In genomic region chr11:49202071-49202470, GRCm38 (mm10) we compare ENCODE assay signal across 8 mouse cellular contexts. TPM values are rescaled to one million over a fixed set of nuclear protein-coding genes. Genes with fewer than 3 reads are reported as not detected.
A peak's percentile ranks its signal among the peaks of the same experiment; 100 is the strongest.
DNase-seq lines count a peak whose midpoint lies in the region; ATAC-seq and TF ChIP-seq lines count a peak whose summit lies in the region.

No protein-coding gene starts in this region.

- intact Hi-C loops in heart, adult 2 months (cut with DNase I): loop anchor here (2.0 to 5.0 kb wide), 4 partner anchors 49 to 405 kb away; partner anchors contain the start of genes Irgm1 and Trim41
- intact Hi-C loops in heart, postnatal 14 days (cut with DNase I): loop anchor here (2.0 to 10.0 kb wide), 4 partner anchors 49 to 407 kb away; partner anchors contain the start of genes Irgm1 and Trim41

- peaks cover 5% of the 10 kb centered on the region for H3K4me1 ChIP-seq in heart, adult 2 months (ENCODE audit: control insufficient read depth, insufficient read depth, low read length)
- peaks cover 20% of the 10 kb centered on the region for H3K4me1 ChIP-seq in forebrain, embryonic 10.5 days
- H3K4me1 ChIP-seq in liver, embryonic 11.5 days (replicated peaks; ENCODE audit: control insufficient read depth, insufficient read depth, low read length): peaks cover 29% of the 10 kb centered on the region

- H3K4me2 ChIP-seq in liver, embryonic 11.5 days: peak overlapping the region; percentile 92

- TF ChIP-seq EP300 in heart, adult 2 months (IDR thresholded peaks at IDR 0.05; ENCODE audit: insufficient read depth, low read depth, low read length): no peak

- H3K79me2 ChIP-seq in heart, adult 2 months (replicated peaks; ENCODE audit: control insufficient read depth, insufficient read depth, low read length): no peaks in the 10 kb centered on the region; the same call in none of the 2 replicates

- DNase-seq in heart, adult 2 months: no peak
- DNase-seq in heart, postnatal 14 days: no peak
- peak; percentile 51 for DNase-seq in 416B (ENCODE audit: low read depth)
- no peak for DNase-seq in forebrain, embryonic 10.5 days (ENCODE audit: extremely low spot score, low spot score)
- no peak for DNase-seq in liver, embryonic 11.5 days (ENCODE audit: low spot score)
- DNase-seq in right cerebral cortex, postnatal 36 days (ENCODE audit: low spot score in 2 of 2): no peak
- DNase-seq in urinary bladder, postnatal 25 days (ENCODE audit: low spot score): no peak
- DNase-seq in gastrocnemius, adult 18-20 months (ENCODE audit: low spot score): no peak

- no peak for ATAC-seq in liver, embryonic 11.5 days (replicated peaks; ENCODE audit: low FRiP score)

- WGBS in heart, adult 2 months: 15% methylated on average over 2 of the region's 2 CpGs
- 73% methylated on average over 2 of the region's 2 CpGs for WGBS in forebrain, embryonic 10.5 days
- 43% methylated on average over 2 of the region's 2 CpGs for WGBS in liver, embryonic 11.5 days

- H3K4me3 ChIP-seq in heart, adult 2 months: peak overlapping the region; percentile 67
- H3K4me3 ChIP-seq in forebrain, embryonic 10.5 days: peak overlapping the region; percentile 91
- H3K4me3 ChIP-seq in liver, embryonic 11.5 days (ENCODE audit: low read depth, low read length): peak overlapping the region; percentile 72

- no peak for TF ChIP-seq POLR2A in heart, adult 2 months (IDR thresholded peaks at IDR 0.05; ENCODE audit: insufficient read depth, low read depth, low read length)

- H3K9me3 ChIP-seq in forebrain, embryonic 10.5 days: no peaks in the 10 kb centered on the region
- H3K9me3 ChIP-seq in liver, embryonic 11.5 days (ENCODE audit: control insufficient read depth, low read length): peaks cover 3% of the 10 kb centered on the region; the same call in 1 of the 2 replicates

- H3K9ac ChIP-seq in heart, adult 2 months (ENCODE audit: low read depth, low read length): peak overlapping the region; percentile 92
- H3K9ac ChIP-seq in liver, embryonic 11.5 days (ENCODE audit: low read depth, low read length): peak overlapping the region; percentile 90

- no peaks in the 10 kb centered on the region for H3K27me3 ChIP-seq in heart, adult 2 months (ENCODE audit: control insufficient read depth, insufficient read depth, low read length)
- H3K27me3 ChIP-seq in forebrain, embryonic 10.5 days (ENCODE audit: poor library complexity, severe bottlenecking): no peaks in the 10 kb centered on the region
- no peaks in the 10 kb centered on the region for H3K27me3 ChIP-seq in liver, embryonic 11.5 days (replicated peaks; ENCODE audit: control insufficient read depth, insufficient read depth, low read length)

- no peak for TF ChIP-seq CTCF in heart, adult 2 months (IDR thresholded peaks at IDR 0.05)

- H3K36me3 ChIP-seq in heart, adult 2 months (ENCODE audit: control insufficient read depth, insufficient read depth, low read length): peaks cover 16% of the 10 kb centered on the region
- peaks cover 11% of the 10 kb centered on the region for H3K36me3 ChIP-seq in forebrain, embryonic 10.5 days (replicated peaks)
- H3K36me3 ChIP-seq in liver, embryonic 11.5 days (ENCODE audit: control insufficient read depth, insufficient read depth, low read length): no peaks in the 10 kb centered on the region

- H3K27ac ChIP-seq in heart, adult 2 months: peak overlapping the region; percentile 99
- peak overlapping the region; percentile 100 for H3K27ac ChIP-seq in forebrain, embryonic 10.5 days
- peak overlapping the region; percentile 98 for H3K27ac ChIP-seq in liver, embryonic 11.5 days (ENCODE audit: low read depth, low read length)

RNA-seq across cellular contexts. Expression of gene Zfp62, which starts 1.0 kb away (rescaled TPM):
- 10 to 100 TPM; 23.9 to 28.9 TPM for total RNA-seq in heart, adult 2 months (2021)
- 2.9 and 8.2 TPM in 2 replicates for polyA plus RNA-seq in heart, adult 2 months (2012; rRNA removed)
- 10 to 100 TPM; 26.3 to 27.0 TPM for total RNA-seq in heart, postnatal 14 days (2021)
- polyA plus RNA-seq in forebrain, embryonic 10.5 days (2016; fragmentation: Nextera tagmentation; extraction: Ambion mirVana): 42.3 and 49.2 TPM in 2 replicates
- polyA plus RNA-seq in liver, embryonic 11.5 days (2014; fragmentation: Nextera tagmentation; extraction: Ambion mirVana): 30.9 and 32.2 TPM in 2 replicates
- total RNA-seq in gastrocnemius, adult 18-20 months (2021): 10 to 100 TPM; 27.4 to 28.3 TPM

RNA-seq across cellular contexts. Expression of gene Btnl9, which starts 15.1 kb away (rescaled TPM):
- 10 to 100 TPM; 25.0 to 31.4 TPM for total RNA-seq in heart, adult 2 months (2021)
- polyA plus RNA-seq in heart, adult 2 months (2012; rRNA removed): 18.9 and 23.0 TPM in 2 replicates
- total RNA-seq in heart, postnatal 14 days (2021): 10 to 100 TPM; 48.3 to 52.4 TPM
- polyA plus RNA-seq in forebrain, embryonic 10.5 days (2016; fragmentation: Nextera tagmentation; extraction: Ambion mirVana): 0.07 and 0.14 TPM in 2 replicates
- 2.0 and 2.2 TPM in 2 replicates for polyA plus RNA-seq in liver, embryonic 11.5 days (2014; fragmentation: Nextera tagmentation; extraction: Ambion mirVana)
- 1 to 10 TPM; 1.1 to 1.8 TPM for total RNA-seq in gastrocnemius, adult 18-20 months (2021)

RNA-seq across cellular contexts. Expression of gene Mgat1, which starts 41.9 kb away (rescaled TPM):
- 10 to 100 TPM; 59.2 to 72.3 TPM for total RNA-seq in heart, adult 2 months (2021)
- 74.4 and 86.4 TPM in 2 replicates for polyA plus RNA-seq in heart, adult 2 months (2012; rRNA removed)
- total RNA-seq in heart, postnatal 14 days (2021): 10 to 100 TPM; 59.3 to 68.4 TPM
- polyA plus RNA-seq in forebrain, embryonic 10.5 days (2016; fragmentation: Nextera tagmentation; extraction: Ambion mirVana): 39.6 and 44.9 TPM in 2 replicates
- polyA plus RNA-seq in liver, embryonic 11.5 days (2014; fragmentation: Nextera tagmentation; extraction: Ambion mirVana): 41.7 and 43.3 TPM in 2 replicates
- 10 to 100 TPM; 41.0 to 49.9 TPM for total RNA-seq in gastrocnemius, adult 18-20 months (2021)

RNA-seq across cellular contexts. Expression of gene Olfr1394, which starts 47.9 kb away (rescaled TPM):
- total RNA-seq in heart, adult 2 months (2021): not detected
- not detected in 2 replicates for polyA plus RNA-seq in heart, adult 2 months (2012; rRNA removed)
- not detected for total RNA-seq in heart, postnatal 14 days (2021)
- polyA plus RNA-seq in forebrain, embryonic 10.5 days (2016; fragmentation: Nextera tagmentation; extraction: Ambion mirVana): not detected in 2 replicates
- polyA plus RNA-seq in liver, embryonic 11.5 days (2014; fragmentation: Nextera tagmentation; extraction: Ambion mirVana): not detected in 2 replicates
- total RNA-seq in gastrocnemius, adult 18-20 months (2021): not detected

RNA-seq across cellular contexts. Expression of gene Olfr1395, which starts 60.0 kb away (rescaled TPM):
- not detected for total RNA-seq in heart, adult 2 months (2021)
- 0.12 TPM in 1 of 2 replicates, not detected in the other for polyA plus RNA-seq in heart, adult 2 months (2012; rRNA removed)
- not detected for total RNA-seq in heart, postnatal 14 days (2021)
- polyA plus RNA-seq in forebrain, embryonic 10.5 days (2016; fragmentation: Nextera tagmentation; extraction: Ambion mirVana): not detected in 2 replicates
- polyA plus RNA-seq in liver, embryonic 11.5 days (2014; fragmentation: Nextera tagmentation; extraction: Ambion mirVana): not detected in 2 replicates
- not detected for total RNA-seq in gastrocnemius, adult 18-20 months (2021)

Comparison
In these comparisons a context has a peak if more than half of its experiments do, and no peak if none do; other contexts are left out.
1. RNA of gene Btnl9, which starts 15.1 kb away (total RNA-seq): 48.3 to 52.4 TPM in heart, postnatal 14 days and 25.0 to 31.4 TPM in heart, adult 2 months; 1.1 to 1.8 TPM in gastrocnemius, adult 18-20 months; every median in the first group is over 4 times any median in the second.
2. Peak in every context shown above with its lines, with median percentiles within 50 percentile points of each other: H3K27ac ChIP-seq and H3K4me3 ChIP-seq.